16 mouse cellular contexts compared by ENCODE assay signal in the genomic region with DNA sequence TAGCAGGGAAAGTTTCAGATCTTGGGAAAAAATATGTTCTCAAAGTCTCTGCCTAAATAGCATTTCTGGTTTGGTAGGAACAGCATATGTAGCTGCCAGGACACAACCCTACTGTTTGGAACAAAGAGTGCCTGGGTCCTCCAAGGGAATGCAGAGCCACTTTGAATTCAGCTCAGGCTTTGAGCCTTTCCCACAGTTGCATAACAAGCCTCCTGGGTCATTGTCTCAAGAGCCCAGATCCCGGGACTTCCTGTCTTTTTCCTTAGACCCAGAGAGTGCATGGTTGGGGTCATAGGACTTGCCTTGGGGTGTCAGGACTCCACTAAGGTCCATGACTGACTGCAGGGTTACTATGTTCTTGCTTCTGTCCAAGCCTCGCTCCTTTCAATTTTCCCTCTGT. TPM values are rescaled to one million over a fixed set of nuclear protein-coding genes. Genes with fewer than 3 reads are reported as not detected.
A peak's percentile ranks its signal among the peaks of the same experiment; 100 is the strongest.
DNase-seq lines count a peak whose midpoint lies in the region; ATAC-seq lines count a peak whose summit lies in the region.
"Had no signal": no experiment of that assay in that cellular context is flagged by ENCODE, and none has a peak within 500 bp of the region (broad histone marks: within the 10 kb centered on the region; RNA-seq: fewer than 3 reads in every experiment).

No protein-coding gene starts in this region.

- no peak overlapping the region for H3K27ac ChIP-seq in heart, embryonic 11.5 days (ENCODE audit: low read depth, low read length)
- no peak overlapping the region for H3K27ac ChIP-seq in midbrain, embryonic 14.5 days (replicated peaks; ENCODE audit: low read depth, low read length)
- no peak overlapping the region for H3K27ac ChIP-seq in midbrain, embryonic 15.5 days
- H3K27ac ChIP-seq: limb, embryonic 13.5 days had no signal

- H3K27me3 ChIP-seq in heart, embryonic 11.5 days (ENCODE audit: control insufficient read depth, insufficient read depth, low read length), result no peaks in the 10 kb centered on the region
- H3K27me3 ChIP-seq in midbrain, embryonic 14.5 days (ENCODE audit: control insufficient read depth, insufficient read depth, low read length), result no peaks in the 10 kb centered on the region
- no peaks in the 10 kb centered on the region for H3K27me3 ChIP-seq in midbrain, embryonic 15.5 days (replicated peaks)

- no peaks in the 10 kb centered on the region for H3K9me3 ChIP-seq in heart, embryonic 11.5 days (replicated peaks; ENCODE audit: control insufficient read depth, low read length)
- no peaks in the 10 kb centered on the region for H3K9me3 ChIP-seq in midbrain, embryonic 14.5 days (ENCODE audit: control insufficient read depth, low read length)
- H3K9me3 ChIP-seq in midbrain, embryonic 15.5 days, result no peaks in the 10 kb centered on the region
- H3K9me3 ChIP-seq: limb, embryonic 13.5 days had no signal

- DNase-seq in adrenal gland, postnatal 10 days, result peak; percentile 38
- DNase-seq in adrenal gland, adult 18-20 months (ENCODE audit: low spot score in 2 of 2), result no peak
- DNase-seq in heart, adult 8-10 months (ENCODE audit: low spot score), result peak; percentile 37
- DNase-seq in midbrain, embryonic 14.5 days, result peak; percentile 16
- peak; percentile 17 to 39 for DNase-seq in left cerebral cortex, postnatal 25 days (ENCODE audit: low spot score in 2 of 2)
- DNase-seq in cerebellum, postnatal 4 days (ENCODE audit: low spot score in 2 of 2), result no peak
- DNase-seq: kidney, postnatal 4 days; spleen, adult 18-20 months had no signal

- no peak overlapping the region for H3K4me2 ChIP-seq in heart, embryonic 11.5 days
- H3K4me2 ChIP-seq in midbrain, embryonic 14.5 days (ENCODE audit: low read length), result no peak overlapping the region
- no peak overlapping the region for H3K4me2 ChIP-seq in midbrain, embryonic 15.5 days
- H3K4me2 ChIP-seq: limb, embryonic 13.5 days had no signal

- no peak for ATAC-seq in heart, embryonic 11.5 days (replicated peaks; ENCODE audit: insufficient number of reproducible peaks, low FRiP score, low TSS enrichment)
- no peak for ATAC-seq in midbrain, embryonic 14.5 days (ENCODE audit: low FRiP score, low TSS enrichment)
- no peak for ATAC-seq in midbrain, embryonic 15.5 days (replicated peaks)

- H3K9ac ChIP-seq in heart, embryonic 11.5 days (ENCODE audit: low read depth, low read length), result no peak overlapping the region
- no peak overlapping the region for H3K9ac ChIP-seq in midbrain, embryonic 14.5 days (replicated peaks; ENCODE audit: low read length)
- no peak overlapping the region for H3K9ac ChIP-seq in midbrain, embryonic 15.5 days
- H3K9ac ChIP-seq: limb, embryonic 13.5 days had no signal

- whole genome bisulfite sequencing in heart, embryonic 11.5 days (ENCODE audit: insufficient replicate concordance), result 68% methylated on average over 2 of the region's 2 CpGs
- WGBS in midbrain, embryonic 14.5 days, result 42% methylated on average over 2 of the region's 2 CpGs
- 59% methylated on average over 2 of the region's 2 CpGs for WGBS in midbrain, embryonic 15.5 days

- intact Hi-C loops in left cerebral cortex, postnatal 25 days (cut with DNase I), result no loop called here

- H3K4me3 ChIP-seq in heart, embryonic 11.5 days (ENCODE audit: low read depth, low read length), result no peak overlapping the region
- no peak overlapping the region for H3K4me3 ChIP-seq in midbrain, embryonic 14.5 days (replicated peaks; ENCODE audit: low read depth, low read length)
- no peak overlapping the region for H3K4me3 ChIP-seq in midbrain, embryonic 15.5 days
- H3K4me3 ChIP-seq: limb, embryonic 13.5 days had no signal

- no peaks in the 10 kb centered on the region for H3K36me3 ChIP-seq in heart, embryonic 11.5 days (ENCODE audit: control insufficient read depth, insufficient read depth, low read length)
- H3K36me3 ChIP-seq in midbrain, embryonic 14.5 days (ENCODE audit: control insufficient read depth, insufficient read depth, low read length), result no peaks in the 10 kb centered on the region
- H3K36me3 ChIP-seq in midbrain, embryonic 15.5 days (replicated peaks), result no peaks in the 10 kb centered on the region
- H3K36me3 ChIP-seq: limb, embryonic 13.5 days had no signal

- H3K4me1 ChIP-seq in heart, embryonic 11.5 days (ENCODE audit: control insufficient read depth, insufficient read depth, low read length), result no peaks in the 10 kb centered on the region
- H3K4me1 ChIP-seq in midbrain, embryonic 14.5 days (ENCODE audit: control insufficient read depth, insufficient read depth, low read length), result no peaks in the 10 kb centered on the region
- no peaks in the 10 kb centered on the region for H3K4me1 ChIP-seq in midbrain, embryonic 15.5 days
- H3K4me1 ChIP-seq: limb, embryonic 13.5 days had no signal

RNA-seq across cellular contexts. Expression of a gene that starts 1.7 kb away (rescaled TPM):
- total RNA-seq in adrenal gland, postnatal 10 days (2021), result not detected
- not detected for total RNA-seq in adrenal gland, adult 18-20 months (2021)
- under 1 TPM in 1 of 4 experiments, not detected in 3; 0.44 TPM for total RNA-seq in heart, adult 8-10 months (2022)
- polyA plus RNA-seq in heart, embryonic 11.5 days (2014; fragmentation: Nextera tagmentation; extraction: Ambion mirVana), result not detected in 2 replicates
- not detected in 2 replicates for polyA plus RNA-seq in midbrain, embryonic 14.5 days (2014; fragmentation: Nextera tagmentation; extraction: Ambion mirVana)
- polyA plus RNA-seq in midbrain, embryonic 15.5 days (2015; fragmentation: Nextera tagmentation; extraction: Ambion mirVana), result not detected in 2 replicates
- total RNA-seq in left cerebral cortex, postnatal 25 days (2021), result under 1 TPM; 0.27 to 0.39 TPM
- total RNA-seq: common myeloid progenitor, adult 5-6 weeks; neutrophil, adult 5-6 weeks had no signal
- polyA plus RNA-seq: intestine, embryonic 14.5 days; limb, embryonic 13.5 days; lung, embryonic 16.5 days had no signal

RNA-seq across cellular contexts. Expression of a gene that starts 8.2 kb away (rescaled TPM):
- not detected for total RNA-seq in adrenal gland, postnatal 10 days (2021)
- total RNA-seq in adrenal gland, adult 18-20 months (2021), result not detected
- not detected for total RNA-seq in heart, adult 8-10 months (2022)
- polyA plus RNA-seq in heart, embryonic 11.5 days (2014; fragmentation: Nextera tagmentation; extraction: Ambion mirVana), result not detected in 2 replicates
- not detected in 2 replicates for polyA plus RNA-seq in midbrain, embryonic 14.5 days (2014; fragmentation: Nextera tagmentation; extraction: Ambion mirVana)
- polyA plus RNA-seq in midbrain, embryonic 15.5 days (2015; fragmentation: Nextera tagmentation; extraction: Ambion mirVana), result not detected in 2 replicates
- total RNA-seq in left cerebral cortex, postnatal 25 days (2021), result not detected
- total RNA-seq: common myeloid progenitor, adult 5-6 weeks; neutrophil, adult 5-6 weeks had no signal
- polyA plus RNA-seq: heart, postnatal 0 days; intestine, embryonic 14.5 days; limb, embryonic 13.5 days; lung, embryonic 16.5 days had no signal

RNA-seq across cellular contexts. Expression of a gene that starts 9.6 kb away (rescaled TPM):
- not detected for total RNA-seq in adrenal gland, postnatal 10 days (2021)
- not detected for total RNA-seq in adrenal gland, adult 18-20 months (2021)
- total RNA-seq in heart, adult 8-10 months (2022), result not detected
- not detected in 2 replicates for polyA plus RNA-seq in heart, embryonic 11.5 days (2014; fragmentation: Nextera tagmentation; extraction: Ambion mirVana)
- polyA plus RNA-seq in midbrain, embryonic 14.5 days (2014; fragmentation: Nextera tagmentation; extraction: Ambion mirVana), result not detected in 2 replicates
- polyA plus RNA-seq in midbrain, embryonic 15.5 days (2015; fragmentation: Nextera tagmentation; extraction: Ambion mirVana), result not detected in 2 replicates
- total RNA-seq in left cerebral cortex, postnatal 25 days (2021), result under 1 TPM in 1 of 2 experiments, not detected in 1; 0.14 TPM
- total RNA-seq: common myeloid progenitor, adult 5-6 weeks; neutrophil, adult 5-6 weeks had no signal
- polyA plus RNA-seq: intestine, embryonic 14.5 days; limb, embryonic 13.5 days; lung, embryonic 16.5 days had no signal

RNA-seq across cellular contexts. Expression of a gene that starts 21.7 kb away (rescaled TPM):
- total RNA-seq in adrenal gland, postnatal 10 days (2021), result under 1 TPM in 1 of 2 experiments, not detected in 1; 0.67 TPM
- total RNA-seq in adrenal gland, adult 18-20 months (2021), result not detected
- total RNA-seq in heart, adult 8-10 months (2022), result not detected
- polyA plus RNA-seq in heart, embryonic 11.5 days (2014; fragmentation: Nextera tagmentation; extraction: Ambion mirVana), result 0.23 and 1.6 TPM in 2 replicates
- 0.24 and 0.34 TPM in 2 replicates for polyA plus RNA-seq in midbrain, embryonic 14.5 days (2014; fragmentation: Nextera tagmentation; extraction: Ambion mirVana)
- 0.20 TPM in 1 of 2 replicates, not detected in the other for polyA plus RNA-seq in midbrain, embryonic 15.5 days (2015; fragmentation: Nextera tagmentation; extraction: Ambion mirVana)
- under 1 TPM in 1 of 2 experiments, not detected in 1; 0.71 TPM for total RNA-seq in left cerebral cortex, postnatal 25 days (2021)
- total RNA-seq: neutrophil, adult 5-6 weeks had no signal
- polyA plus RNA-seq: heart, postnatal 0 days; lung, embryonic 16.5 days had no signal

RNA-seq across cellular contexts. Expression of a gene that starts 22.3 kb away (rescaled TPM):
- total RNA-seq in adrenal gland, postnatal 10 days (2021), result not detected
- total RNA-seq in adrenal gland, adult 18-20 months (2021), result not detected
- not detected for total RNA-seq in heart, adult 8-10 months (2022)
- not detected in 2 replicates for polyA plus RNA-seq in heart, embryonic 11.5 days (2014; fragmentation: Nextera tagmentation; extraction: Ambion mirVana)
- not detected in 2 replicates for polyA plus RNA-seq in midbrain, embryonic 14.5 days (2014; fragmentation: Nextera tagmentation; extraction: Ambion mirVana)
- polyA plus RNA-seq in midbrain, embryonic 15.5 days (2015; fragmentation: Nextera tagmentation; extraction: Ambion mirVana), result not detected in 2 replicates
- not detected for total RNA-seq in left cerebral cortex, postnatal 25 days (2021)
- total RNA-seq: common myeloid progenitor, adult 5-6 weeks; neutrophil, adult 5-6 weeks had no signal
- polyA plus RNA-seq: heart, postnatal 0 days; intestine, embryonic 14.5 days; limb, embryonic 13.5 days; lung, embryonic 16.5 days had no signal

Comparison
In these comparisons a context has a peak if more than half of its experiments do, and no peak if none do; other contexts are left out.
1. DNase-seq: peak in adrenal gland, postnatal 10 days (single experiment), heart, adult 8-10 months (single experiment), midbrain, embryonic 14.5 days (single experiment) and left cerebral cortex, postnatal 25 days (2 of 2); none in adrenal gland, adult 18-20 months (0 of 2) and cerebellum, postnatal 4 days (0 of 2).